Mouse (Mus musculus): ENCODE data around the gene Palb2.
"Not testable (repeated sequence)": the region's sequence is repeated elsewhere in the genome, so short reads cannot be mapped to it uniquely, and the experiment has no call there.

The Palb2 gene

GRCm38 (mm10) chr7:122132497-122133337, at the start of gene Palb2, which contains the start of gene Dctn5:
TSS of gene Palb2 (minus strand) at chr7:122132985.
TSS of gene Dctn5 (plus strand) at chr7:122133041.
- in situ Hi-C loops (cut with MboI) = no loop called here

GRCm38 (mm10) chr7:122180720-122181119, 47.9 kb upstream of the Palb2 start:
- in situ Hi-C loops (cut with MboI) = no loop called here

- in situ Hi-C loops (cut with MboI) = no loop called here
Observed at GRCm38 (mm10) chr7:122171613-122172012, 38.8 kb upstream of the Palb2 start.

- in situ Hi-C loops (cut with MboI) = no loop called here
Observed at GRCm38 (mm10) chr7:122170705-122171104, 37.9 kb upstream of the Palb2 start.

GRCm38 (mm10) chr7:122167203-122167602, 34.4 kb upstream of the Palb2 start:
- in situ Hi-C loops (cut with MboI) = no loop called here

GRCm38 (mm10) chr7:122163766-122164165, 31.0 kb upstream of the Palb2 start:
- in situ Hi-C loops (cut with MboI) = no loop called here

GRCm38 (mm10) chr7:122160037-122160436, 27.3 kb upstream of the Palb2 start:
- in situ Hi-C loops (cut with MboI) = no loop called here

GRCm38 (mm10) chr7:122158915-122159902, 26.4 kb upstream of the Palb2 start, which contains the start of gene Plk1:
TSS of gene Plk1 (plus strand) at chr7:122159439.
- in situ Hi-C loops (cut with MboI) = no loop called here

GRCm38 (mm10) chr7:122158488-122158887, 25.7 kb upstream of the Palb2 start:
- in situ Hi-C loops (cut with MboI) = no loop called here

- in situ Hi-C loops (cut with MboI) = no loop called here
Observed at GRCm38 (mm10) chr7:122152473-122152872, 19.7 kb upstream of the Palb2 start.

GRCm38 (mm10) chr7:122140991-122141390, 8.2 kb upstream of the Palb2 start:
- in situ Hi-C loops (cut with MboI) = no loop called here

- in situ Hi-C loops (cut with MboI) = no loop called here
Observed at GRCm38 (mm10) chr7:122138190-122138589, 5.4 kb upstream of the Palb2 start.

- in situ Hi-C loops (cut with MboI) = no loop called here
Observed at GRCm38 (mm10) chr7:122137071-122137470, 4.3 kb upstream of the Palb2 start.

GRCm38 (mm10) chr7:122135070-122135469, 2.3 kb upstream of the Palb2 start:
- in situ Hi-C loops (cut with MboI) = no loop called here

GRCm38 (mm10) chr7:122133338-122133625, 497 bp upstream of the Palb2 start:
- in situ Hi-C loops (cut with MboI) = no loop called here

- in situ Hi-C loops (cut with MboI) = no loop called here
Observed at GRCm38 (mm10) chr7:122131834-122132233, 951 bp downstream of the Palb2 start.

GRCm38 (mm10) chr7:122126946-122127345, 5.8 kb downstream of the Palb2 start:
- in situ Hi-C loops (cut with MboI) = no loop called here

GRCm38 (mm10) chr7:122125636-122126035, 7.1 kb downstream of the Palb2 start:
- in situ Hi-C loops (cut with MboI) = no loop called here

GRCm38 (mm10) chr7:122123518-122123917, 9.3 kb downstream of the Palb2 start:
- in situ Hi-C loops (cut with MboI) = no loop called here

GRCm38 (mm10) chr7:122108206-122108605, 24.6 kb downstream of the Palb2 start:
- in situ Hi-C loops (cut with MboI) = no loop called here

GRCm38 (mm10) chr7:122101747-122102244, 31.0 kb downstream of the Palb2 start, which contains the start of gene Ndufab1:
TSS of gene Ndufab1 (minus strand) at chr7:122101886.
- in situ Hi-C loops (cut with MboI) = no loop called here

- in situ Hi-C loops (cut with MboI) = not testable (repeated sequence)
Observed at GRCm38 (mm10) chr7:122101014-122101746, 31.6 kb downstream of the Palb2 start.
